Mouse (Mus musculus): ENCODE data around the gene Eef1e1.
"Not testable (repeated sequence)": the region's sequence is repeated elsewhere in the genome, so short reads cannot be mapped to it uniquely, and the experiment has no call there.

Gene Eef1e1

DNA sequence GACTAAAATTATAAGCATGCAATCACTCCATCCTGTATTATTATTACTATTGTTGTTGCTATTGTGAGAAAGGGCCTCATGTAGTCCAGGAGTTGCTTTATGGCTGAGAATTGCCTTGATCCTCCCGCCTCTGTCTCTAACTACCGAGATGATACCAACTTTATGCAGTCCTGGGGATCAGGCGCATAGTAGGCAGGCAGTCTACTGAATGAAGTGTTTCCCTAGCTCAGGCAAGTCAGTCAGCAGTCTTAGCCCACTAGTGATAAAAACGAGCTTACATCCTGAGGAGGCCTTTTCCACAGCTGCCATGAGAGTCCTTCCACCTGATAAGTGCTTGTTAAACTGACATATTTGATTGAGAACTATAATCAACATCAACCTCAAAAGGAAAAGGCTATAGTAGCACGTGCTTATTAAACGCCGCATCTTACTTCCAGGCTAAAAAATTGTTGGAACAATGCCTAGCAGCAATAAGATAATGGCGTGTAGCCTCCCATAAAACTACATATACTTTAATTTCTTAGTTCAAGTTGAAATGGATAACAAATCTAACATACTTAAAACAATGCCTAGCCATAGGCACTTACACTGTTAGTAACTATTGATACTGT lies 34.5 kb downstream of the Eef1e1 start:
- no peak for DNase-seq

DNA sequence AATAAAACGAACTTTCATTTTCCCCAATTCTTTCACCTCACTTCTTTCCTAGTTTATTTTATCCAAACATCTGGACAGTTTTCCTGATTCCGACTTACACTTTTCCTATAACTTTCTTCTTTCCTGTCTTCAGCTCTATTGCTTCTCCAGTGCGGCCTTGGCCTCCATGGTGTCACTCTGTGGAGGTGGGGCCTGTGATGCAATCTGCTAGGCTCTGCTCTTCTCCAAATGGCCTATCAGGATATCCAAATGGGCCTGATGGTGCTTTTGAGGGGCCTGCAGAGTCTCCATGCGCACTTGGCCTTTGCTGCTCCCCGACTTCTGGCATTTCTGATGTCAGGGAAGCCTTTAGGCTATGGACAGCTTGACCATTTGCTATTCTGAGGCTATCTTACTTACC lies 35.6 kb downstream of the Eef1e1 start:
- no peak for DNase-seq

DNA sequence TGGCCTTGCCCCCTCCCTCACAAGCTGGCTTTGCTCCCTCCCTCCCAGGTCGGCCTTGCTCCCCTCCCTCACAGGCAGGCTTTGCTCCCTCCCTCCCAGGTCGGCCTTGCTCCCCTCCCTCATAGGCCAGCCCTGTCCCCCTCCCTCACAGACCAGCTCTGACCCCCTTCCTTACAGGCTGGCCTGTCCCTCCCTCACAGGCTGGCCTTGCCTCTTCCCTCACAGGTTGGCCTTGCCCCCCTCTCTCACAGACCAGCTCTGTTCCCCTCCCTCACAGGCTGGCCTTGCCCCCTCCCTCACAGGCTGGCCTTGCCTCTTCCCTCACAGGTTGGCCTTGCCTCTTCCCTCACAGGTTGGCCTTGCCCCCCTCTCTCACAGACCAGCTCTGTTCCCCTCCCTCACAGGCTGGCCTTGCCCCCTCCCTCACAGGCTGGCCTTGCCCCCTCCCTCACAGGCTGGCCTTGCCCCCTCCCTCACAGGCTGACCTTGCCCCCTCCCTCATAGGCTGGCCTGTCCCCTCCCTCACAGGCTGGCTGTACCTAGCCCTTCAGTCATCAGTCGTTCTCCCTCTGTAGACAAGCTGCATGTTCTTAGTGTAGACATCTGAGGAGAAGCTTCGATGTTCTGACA lies 40.7 kb downstream of the Eef1e1 start:
- not testable (repeated sequence) for DNase-seq

DNA sequence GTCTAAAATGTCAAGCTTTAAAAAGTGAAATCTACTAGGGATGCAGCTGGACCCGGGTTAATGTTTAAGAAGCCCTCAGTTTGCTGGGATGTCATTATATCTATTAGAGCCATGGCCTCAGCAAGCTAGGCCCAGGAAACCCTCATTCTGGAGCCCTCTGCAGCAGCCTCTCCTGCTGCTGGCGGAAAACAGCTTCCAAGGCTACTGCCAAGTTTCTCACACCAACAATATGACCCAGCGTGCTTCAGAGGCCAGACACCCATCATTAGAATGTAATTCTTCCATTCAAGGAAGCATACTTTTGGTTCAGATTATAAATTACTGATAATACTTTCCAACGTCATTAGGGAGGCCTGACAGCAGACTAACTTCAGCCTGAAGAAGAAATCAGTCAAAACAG lies 42.0 kb downstream of the Eef1e1 start:
- DNase-seq = no peak

GRCm38 (mm10) chr13:38615656-38616055 lies 43.2 kb downstream of the Eef1e1 start:
- DNase-seq = no peak

GRCm38 (mm10) chr13:38614298-38614697 lies 44.6 kb downstream of the Eef1e1 start:
- no peak for DNase-seq

DNA sequence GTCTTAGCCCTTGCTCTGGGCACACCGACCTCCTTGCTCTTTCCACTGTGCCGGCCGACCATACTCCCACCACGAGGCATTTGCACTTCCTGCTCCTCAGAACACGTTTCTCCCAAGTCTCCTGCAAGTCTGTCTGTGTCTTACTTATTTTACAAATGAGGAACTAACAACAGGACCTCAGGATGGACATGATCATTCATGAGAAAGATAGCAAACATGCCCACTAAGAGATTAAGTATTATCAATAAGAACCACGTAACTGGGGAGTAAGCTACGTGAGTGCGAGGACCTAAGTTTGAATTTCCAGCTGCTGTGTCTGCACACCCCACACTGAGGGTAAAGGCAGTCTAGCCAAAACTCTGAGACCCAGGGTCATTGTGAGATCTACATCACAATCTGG lies 45.3 kb downstream of the Eef1e1 start:
- DNase-seq = no peak

DNA sequence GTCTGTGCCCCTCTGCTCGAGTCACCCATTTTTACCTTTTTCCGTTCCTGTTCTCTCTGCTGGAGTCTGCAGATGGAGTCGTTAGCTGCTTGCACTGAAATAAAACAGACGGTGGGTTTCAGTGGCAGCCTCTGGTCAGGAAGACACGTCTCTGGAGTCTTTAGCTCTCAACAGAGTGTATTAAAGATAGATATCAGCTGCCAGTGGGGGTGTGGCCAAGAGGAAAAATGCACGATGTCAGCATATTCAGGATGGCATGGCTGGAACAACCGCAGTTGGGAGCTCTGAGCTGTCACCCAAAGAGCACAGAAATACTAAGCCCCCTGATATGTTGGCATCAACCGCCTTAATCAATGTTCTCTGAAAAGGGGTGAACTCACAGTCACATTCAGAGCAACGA lies 46.2 kb downstream of the Eef1e1 start:
- no peak for DNase-seq

DNA sequence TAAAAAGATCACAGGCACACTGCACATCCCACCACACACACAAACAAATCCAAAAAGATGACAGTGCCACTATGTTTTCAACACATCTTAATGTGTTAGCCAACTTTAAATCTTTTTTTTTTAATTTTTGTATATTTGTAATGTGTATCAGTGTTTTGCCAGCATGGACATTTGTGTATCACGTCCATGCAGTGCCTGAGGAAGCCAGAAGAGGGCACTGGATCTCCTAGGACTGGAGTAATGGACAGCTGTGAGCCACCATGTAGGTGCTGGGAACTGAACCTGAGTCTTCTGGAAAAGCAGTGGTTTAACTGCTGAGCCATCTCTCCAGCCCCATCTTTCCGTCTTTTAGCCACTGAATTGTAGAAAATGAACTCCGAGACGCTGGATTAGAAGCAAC lies 46.7 kb downstream of the Eef1e1 start:
- no peak for DNase-seq

DNA sequence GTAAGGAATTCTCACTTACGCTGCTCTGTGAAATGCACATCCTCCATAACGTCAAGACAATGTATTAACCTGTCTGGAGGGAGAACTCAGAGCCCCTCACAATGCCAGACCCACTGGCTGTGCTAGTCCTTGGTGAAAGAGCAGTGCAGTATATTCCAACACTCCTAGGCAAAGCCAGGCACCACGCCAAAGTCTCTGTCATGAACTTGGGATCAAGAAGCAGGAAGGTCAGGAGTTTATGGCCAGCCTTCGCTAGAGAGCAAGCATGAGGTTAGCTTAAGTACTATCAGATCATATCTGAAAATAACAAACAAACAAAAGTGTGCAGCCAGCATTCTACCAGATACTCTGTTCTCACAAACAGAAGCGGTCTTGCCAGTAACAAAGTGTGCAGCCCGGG lies 48.5 kb downstream of the Eef1e1 start:
- peak; percentile 79 to 86 for DNase-seq

- no peak for DNase-seq
Observed at GRCm38 (mm10) chr13:38607130-38607529, 51.7 kb downstream of the Eef1e1 start.

DNA sequence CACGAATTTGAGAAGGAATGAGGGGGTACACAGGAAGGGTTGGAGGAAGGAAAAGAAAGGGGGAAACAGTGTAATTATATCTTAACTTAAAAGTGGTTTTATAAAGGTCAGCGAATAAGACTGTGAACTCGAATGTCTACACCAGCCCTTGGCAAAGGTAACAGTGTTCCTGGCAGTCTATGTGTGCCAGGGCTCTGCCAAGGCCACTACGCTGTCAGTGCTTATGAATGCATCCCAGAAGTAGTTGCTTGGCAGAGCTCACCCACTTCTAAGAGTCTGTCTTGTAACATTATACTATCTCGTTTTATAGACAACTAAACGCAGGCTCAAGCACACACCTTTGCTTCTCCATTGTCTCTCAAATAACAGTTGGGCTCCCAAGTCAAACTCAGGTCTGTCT lies 53.5 kb downstream of the Eef1e1 start:
- no peak for DNase-seq

DNA sequence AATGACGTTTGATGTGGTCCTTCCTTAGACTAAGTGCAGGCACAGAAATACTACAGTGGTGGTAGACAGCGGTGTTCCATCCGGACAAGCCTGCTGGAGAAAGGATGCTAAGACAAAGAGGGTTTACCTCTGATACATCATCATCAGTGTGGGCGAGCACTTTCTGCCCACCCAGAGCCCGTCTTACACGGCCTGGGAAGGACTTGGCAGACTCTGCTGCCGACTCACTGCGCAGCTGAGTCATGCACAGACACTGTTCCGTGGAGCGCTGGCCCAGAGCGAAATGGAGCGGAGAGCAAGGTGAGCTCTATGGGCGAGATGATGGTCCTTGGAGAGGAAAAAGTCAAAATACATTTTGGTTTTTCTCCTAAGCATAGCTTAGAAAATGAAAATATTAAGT lies 55.9 kb downstream of the Eef1e1 start:
- no peak for DNase-seq

GRCm38 (mm10) chr13:38602243-38602832 lies 56.5 kb downstream of the Eef1e1 start:
- DNase-seq = no peak

- DNase-seq = no peak
Observed at GRCm38 (mm10) chr13:38600811-38601210, 58.0 kb downstream of the Eef1e1 start.

DNA sequence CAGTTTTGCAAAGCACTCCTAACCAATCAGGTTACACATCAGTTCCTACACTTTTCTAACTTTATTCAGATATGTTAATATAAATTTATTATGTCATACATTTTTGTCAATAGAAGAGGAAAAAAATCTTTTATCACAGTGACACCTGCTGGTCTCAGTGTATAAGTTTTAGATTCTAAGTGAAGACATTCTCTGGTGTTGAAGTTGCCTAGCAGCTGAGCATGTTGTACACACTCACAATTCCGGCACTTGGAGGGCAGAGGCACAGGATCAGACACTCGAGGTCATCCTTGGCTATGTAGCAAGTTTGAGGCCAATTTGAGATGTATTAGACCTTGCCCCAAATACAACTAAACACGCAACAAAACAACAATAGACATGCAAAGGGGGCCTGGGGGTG lies 61.8 kb downstream of the Eef1e1 start:
- DNase-seq = no peak

GRCm38 (mm10) chr13:38596461-38596860 lies 62.4 kb downstream of the Eef1e1 start:
- DNase-seq = peak; percentile 50 to 55

Data from kidney, postnatal 36 days (tissue).